Mouse (Mus musculus) heart, adult 8-10 months (tissue): ENCODE measurements around the gene Tcf7l1. TPM values are rescaled to one million over a fixed set of nuclear protein-coding genes. Genes with fewer than 3 reads are reported as not detected.
"Not testable (repeated sequence)": the region's sequence is repeated elsewhere in the genome, so short reads cannot be mapped to it uniquely, and the experiment has no call there.

Experiments
- DNase-seq: peaks from one replicate; pipeline ENCODE4 v3.0.0; 2022; ENCODE audit warnings: low spot score
- total RNA-seq, 4 experiments: library from RNA; stranded (reverse); gene quantifications; 2 replicates each; pipeline ENCODE4 v1.2.4; 2022

Gene Tcf7l1
- total RNA-seq: 1 to 10 TPM; 6.8 to 9.2 (median 7.9) TPM

DNA sequence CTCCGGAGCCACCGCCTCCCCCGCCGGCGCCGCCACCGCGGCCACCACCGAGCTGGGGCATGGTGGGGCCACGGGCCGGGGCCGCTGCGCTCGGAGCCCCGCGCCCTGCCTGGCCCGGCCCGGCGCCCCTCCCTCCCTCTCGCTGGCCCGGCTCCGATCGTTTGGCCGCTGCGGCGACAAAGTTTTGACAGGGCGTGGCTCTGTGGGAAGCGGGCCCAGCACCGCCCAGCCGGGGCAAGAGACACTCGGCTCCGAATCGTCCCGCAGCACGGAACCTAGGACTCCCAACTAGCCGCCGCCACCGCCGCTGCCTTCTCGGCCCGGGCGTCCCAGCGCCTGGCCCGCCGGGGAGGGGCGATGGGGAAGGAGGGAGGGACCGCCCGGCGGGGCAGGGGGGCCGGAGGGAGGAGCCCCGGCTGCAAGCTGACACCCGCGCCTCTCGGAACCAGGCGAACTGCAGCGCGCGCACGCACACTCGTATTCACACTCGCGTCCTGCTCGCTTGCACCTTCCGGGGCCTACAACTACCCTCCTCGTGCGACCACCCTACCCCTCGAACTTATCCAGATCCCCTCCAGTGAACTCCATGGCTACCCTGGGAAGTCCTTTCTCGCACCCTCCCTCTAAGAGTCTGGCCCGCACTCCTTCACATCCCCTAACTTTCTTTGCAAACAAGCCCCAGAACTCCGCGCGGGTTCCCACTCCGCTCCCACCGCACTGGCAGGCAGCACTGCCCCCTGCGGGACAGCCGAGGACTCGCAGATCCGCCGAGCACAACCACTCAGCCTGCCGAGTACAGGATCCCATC lies at the start of gene Tcf7l1:
TSS of gene Tcf7l1 (minus strand) at position 363 of the 808 bp plus-strand sequence.
- DNase-seq: peak; percentile 93

DNA sequence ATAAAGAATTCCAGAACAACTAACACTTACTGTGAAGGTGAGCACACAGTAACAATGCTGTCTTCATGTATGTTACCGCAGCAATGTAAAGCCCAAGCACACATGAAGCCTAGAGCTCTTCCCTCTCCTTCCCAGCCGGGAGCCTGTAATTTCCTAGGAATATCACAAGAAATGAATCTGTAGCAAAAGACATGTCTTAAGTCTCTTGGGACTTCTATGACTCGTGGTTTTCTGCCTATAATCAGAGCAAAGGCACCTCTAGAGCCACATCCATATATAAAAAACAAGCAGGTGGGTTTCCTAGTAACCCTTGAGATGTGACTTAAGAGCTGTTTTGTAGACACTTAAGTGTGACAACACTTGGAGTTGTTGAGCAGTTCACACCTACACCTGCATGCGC lies 48.7 kb upstream of the Tcf7l1 start:
- DNase-seq: no peak

DNA sequence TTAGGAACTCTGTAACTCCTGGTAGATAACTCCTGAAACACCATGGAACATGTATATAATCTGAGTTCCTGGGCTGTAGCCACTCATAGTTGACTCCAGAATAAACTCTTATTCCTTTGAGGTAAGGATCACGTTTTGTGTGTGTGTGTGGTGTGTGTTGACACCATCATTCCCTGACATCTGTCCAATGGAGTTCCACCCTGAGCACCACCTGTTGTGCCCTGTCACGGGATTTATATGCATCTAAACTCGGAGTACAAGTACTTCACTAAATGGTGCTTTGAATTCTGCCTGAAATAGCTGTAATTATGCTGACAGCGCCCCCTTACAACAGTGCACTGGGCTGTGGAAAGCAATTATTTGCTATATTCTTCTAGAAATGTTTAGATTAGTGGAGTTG lies 45.5 kb upstream of the Tcf7l1 start:
- no peak for DNase-seq

DNA sequence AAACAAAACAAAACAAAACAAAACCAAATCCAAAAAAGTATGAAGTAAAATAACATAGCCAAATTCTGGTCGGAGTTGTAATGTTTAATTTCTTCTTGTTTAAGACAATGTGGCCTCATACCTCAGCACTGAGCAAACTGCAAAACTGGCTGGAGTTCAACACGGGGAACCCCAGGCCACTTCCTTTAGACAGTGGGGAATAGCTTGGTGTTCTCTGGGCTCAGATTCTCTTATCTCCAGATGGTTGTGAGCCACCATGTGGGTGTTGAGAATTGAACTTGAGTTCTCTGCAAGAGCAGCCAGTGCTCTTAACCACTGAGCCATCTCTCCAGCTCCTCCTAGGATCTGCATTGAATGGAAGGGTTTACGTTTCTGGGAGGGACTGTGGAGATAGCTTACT lies 42.8 kb upstream of the Tcf7l1 start:
- DNase-seq: no peak

DNA sequence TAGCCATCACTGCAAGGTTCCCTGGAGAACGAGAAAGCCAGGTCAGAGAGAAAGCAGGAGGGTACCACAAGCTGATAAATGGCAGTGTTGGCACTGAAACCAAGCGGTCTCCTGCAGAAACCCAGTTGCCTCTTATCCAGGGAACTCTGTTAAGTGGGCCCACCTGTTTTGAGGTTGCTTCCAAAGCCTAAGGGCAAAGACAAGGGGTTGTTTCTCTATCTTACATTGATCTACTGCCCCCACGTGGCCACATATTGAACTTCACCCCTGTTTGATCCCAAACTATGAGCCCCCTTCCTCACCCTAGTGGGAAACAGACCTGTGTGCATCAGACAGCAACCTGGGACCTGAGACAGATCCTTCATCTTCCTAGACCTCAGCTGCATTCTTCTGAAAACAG lies 42.2 kb upstream of the Tcf7l1 start:
- DNase-seq: peak; percentile 53

DNA sequence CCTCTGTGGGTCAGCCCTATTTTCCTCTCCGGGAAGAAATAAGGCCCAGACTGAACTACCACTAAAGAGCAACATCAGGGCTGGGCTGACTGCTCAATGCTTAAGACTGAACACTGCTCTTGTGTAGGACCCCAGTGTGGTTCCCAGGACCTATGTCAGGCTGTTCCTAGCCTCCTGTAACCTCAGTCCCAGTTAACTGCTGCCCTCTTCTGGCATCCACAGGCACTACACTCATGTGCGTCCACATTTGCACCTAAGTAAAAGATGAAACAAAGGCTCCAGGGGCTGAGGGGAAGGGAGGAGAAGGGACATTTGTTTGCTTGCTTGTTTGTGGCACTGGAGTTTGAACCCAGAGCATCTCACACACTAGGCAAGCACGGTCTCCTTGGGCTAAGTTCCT lies 39.8 kb upstream of the Tcf7l1 start:
- DNase-seq: no peak

DNA sequence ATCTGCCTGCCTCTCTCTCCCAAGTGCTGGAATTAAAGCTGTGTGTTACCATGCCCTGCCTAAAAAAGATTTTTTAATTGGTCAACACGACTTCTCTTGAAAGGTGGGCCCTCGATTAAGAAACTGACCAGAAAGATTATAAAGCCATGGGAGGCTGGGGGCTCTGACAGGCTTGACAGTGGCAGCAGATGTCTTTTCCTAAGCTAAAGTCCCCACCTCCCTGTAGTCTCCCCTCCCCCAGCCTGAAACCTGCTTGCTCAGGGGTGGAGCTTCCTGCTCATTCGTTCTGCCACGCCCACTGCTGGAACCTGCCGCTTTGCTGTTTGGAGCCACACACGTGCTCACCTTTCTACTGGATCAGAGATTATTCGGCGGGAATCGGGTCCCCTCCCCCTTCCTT lies 39.0 kb upstream of the Tcf7l1 start:
- DNase-seq: not testable (repeated sequence)

DNA sequence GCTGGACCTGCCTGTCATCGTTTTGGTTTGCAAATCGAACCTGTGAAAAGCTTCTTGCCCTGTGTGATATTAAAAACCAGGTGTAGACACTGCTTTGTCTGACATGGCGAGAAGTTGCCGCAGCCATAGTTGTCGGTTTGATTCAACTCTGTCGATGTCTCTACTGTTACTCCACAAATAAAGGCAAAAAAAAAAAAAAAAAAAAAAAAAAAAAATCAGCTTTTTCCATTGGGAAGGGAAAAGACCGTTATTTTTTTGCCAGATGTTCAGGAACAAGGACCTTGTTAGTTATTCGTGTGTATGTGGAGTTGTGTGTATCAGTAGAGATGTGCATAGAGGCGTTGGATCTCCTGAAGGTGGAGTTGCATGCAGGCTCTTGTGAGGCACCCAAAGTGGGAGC lies 36.7 kb upstream of the Tcf7l1 start:
- no peak for DNase-seq

DNA sequence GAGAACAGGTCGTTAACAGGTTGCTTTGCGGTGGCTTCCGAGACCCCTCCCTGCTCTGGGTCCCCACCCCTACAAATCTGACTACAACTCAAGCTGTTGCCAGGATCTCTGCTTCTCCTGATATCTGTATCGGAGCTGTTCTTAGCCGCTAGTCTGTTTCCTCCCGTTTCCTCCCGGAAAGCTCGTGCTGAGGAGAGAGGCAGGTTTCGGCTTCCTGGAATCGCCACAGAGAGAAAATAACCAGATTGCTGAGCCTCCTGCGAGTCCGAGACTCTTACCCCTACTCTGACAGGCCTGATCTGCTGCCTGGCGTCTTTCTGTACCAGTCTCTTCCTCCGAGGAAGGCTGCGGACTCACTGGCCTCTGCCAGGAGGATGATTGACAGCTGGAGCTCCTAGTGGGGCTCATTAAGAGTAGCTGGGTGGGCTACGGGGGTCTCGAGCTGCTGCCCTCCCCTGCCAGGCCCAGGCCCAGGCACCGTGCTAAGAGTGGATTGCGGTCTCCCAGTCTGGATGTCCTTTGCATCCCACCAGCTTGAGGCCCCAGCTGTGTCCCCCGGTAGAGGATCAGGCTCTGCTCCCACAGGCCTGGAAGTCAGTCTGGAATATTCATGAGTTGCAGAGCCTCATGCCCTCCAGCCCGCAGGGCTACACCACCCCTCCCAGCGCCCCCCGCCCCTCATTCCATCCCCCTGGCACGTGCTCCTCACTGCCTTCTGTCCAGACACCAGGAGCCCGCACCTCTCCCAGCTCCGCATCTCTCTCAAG lies 36.1 kb upstream of the Tcf7l1 start:
- peak; percentile 21 for DNase-seq

DNA sequence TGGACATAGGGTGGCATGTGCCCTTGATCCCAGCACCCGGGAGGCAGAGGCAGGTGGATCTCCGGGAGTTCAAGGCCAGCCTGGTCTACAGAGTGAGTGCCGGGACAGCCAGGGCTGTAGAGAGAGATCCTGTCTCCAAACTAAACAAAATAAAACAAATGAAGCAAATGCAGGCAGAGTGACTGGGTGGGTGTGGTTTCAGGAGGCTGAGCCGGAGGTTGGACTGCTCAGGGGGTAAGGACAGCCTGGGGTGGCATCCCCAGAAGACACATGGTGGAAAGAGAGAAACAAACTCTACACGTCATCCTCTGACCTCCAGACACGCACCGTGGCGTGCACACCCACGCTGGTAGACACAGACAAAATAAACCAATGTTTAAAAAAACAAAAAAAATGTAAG lies 24.4 kb upstream of the Tcf7l1 start:
- DNase-seq: no peak

DNA sequence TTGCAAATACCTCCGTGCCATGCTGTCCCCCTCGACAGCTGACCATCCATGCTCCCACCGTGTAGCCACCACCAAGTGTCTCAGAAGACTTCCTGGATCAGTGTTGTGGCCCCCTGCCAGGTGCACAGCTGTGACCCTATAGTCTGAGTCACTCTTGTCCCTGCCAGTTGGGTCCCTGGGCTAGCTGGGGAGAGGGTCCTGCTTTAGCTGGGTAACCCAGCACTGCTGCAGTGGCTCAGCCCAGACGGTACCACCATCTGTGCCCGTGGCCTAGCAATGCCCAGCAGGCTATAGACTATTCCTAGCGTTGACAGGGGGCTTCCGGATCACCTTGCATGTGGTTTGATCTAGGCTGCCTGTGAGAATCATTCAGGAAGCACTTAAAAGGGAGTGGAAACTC lies 21.2 kb upstream of the Tcf7l1 start:
- no peak for DNase-seq

DNA sequence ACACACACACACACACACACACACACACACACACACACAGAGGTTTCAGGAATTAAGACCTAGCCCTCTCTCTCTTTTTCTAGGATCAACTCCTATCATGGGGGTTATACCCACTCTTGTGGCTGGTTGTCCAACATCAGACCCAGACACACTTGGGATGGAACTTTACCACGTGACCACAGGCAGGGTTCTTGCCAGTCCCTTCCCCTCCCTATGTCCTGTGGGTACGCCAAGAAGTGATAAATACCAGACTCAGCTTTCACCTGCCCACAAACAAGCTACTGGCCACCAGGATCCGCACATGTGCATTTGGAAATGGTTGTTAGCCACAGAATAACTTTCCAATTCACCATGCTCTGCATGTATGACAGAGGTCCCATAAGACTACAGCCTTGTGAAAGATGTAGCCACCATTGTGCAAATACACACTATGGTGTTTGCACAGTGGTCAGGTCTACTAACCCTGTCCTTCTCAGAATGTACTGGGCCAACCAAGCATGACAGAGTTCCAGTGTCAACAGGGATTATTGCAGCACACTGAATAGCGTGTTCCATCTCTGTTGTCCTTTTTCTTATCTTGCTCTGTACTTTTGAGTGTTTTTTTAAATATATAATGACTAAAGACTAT lies 20.6 kb upstream of the Tcf7l1 start:
- DNase-seq: no peak

DNA sequence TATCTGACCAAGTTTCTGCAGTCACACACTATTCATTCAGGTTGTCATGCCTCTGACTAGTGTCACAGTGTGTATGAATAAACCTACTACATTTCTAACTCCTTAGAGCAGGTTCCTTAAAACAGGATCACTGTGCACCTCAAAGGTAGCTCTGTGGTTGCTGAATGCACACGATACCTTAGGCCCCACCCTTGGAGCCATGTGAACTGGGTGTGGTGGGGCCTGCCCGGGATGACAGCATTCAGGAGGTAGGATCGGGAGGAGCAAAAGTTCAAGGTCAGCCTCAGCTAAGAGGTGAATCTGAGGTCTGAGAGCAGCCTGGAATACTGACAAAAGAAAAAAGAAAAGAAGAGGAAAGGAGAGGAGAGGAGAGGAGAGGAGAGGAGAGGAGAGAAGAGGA lies 19.3 kb upstream of the Tcf7l1 start:
- no peak for DNase-seq

DNA sequence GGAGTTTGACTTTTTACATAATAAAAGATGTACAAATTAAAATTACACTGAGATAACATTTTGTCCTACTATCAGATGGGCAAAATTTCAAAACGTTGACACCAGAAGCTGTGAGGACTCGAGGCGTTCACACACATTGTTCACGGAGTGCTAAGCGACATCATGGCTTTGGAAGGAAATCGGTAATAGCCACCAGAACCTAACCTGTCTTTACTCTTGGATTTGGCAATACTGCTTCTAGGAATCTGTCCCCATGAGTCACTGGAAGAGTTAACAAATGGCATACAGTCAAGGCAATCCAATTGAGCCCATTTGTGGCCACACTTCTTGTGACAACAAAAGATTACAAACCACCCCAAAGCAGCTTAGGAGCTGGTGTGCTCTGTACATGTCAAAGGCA lies 14.6 kb upstream of the Tcf7l1 start:
- no peak for DNase-seq

DNA sequence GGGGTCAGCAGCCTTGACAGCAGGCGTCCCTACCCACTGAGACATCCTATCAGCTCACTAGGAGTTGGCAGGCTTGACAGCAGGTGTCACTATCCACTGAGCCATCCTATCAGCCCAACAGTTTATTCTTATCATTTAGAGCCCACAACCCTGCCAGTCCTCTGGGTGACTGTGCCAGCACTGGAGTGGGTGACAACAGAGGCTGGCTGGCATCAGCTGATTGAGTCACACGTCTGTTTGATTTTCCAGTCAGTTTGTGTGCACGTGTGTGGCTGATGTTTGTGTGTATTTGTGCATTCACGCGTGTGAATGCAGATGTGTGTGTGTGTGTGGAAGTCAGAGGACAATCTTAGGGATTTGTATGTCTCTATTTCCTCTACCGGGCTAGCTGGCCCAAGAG lies 13.1 kb upstream of the Tcf7l1 start:
- DNase-seq: no peak

DNA sequence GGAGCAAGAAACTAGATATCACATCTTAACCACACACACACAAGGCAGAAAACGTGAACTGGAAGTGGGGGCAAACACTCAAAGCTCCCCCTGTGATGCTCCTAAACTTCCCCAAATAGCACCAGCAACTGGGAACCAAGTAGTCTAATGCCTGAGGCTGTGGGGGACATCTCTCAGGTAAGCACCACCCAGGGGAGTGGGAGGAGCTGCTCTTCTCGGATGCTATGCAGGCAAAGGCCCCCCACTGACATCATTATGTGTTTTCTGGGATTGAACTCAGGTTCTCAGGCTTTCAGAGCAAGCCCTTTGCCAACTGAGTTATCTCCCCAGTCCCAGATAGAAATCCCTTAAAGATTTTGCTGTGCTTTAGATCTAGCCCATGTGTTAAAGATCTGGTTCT lies 11.6 kb upstream of the Tcf7l1 start:
- DNase-seq: no peak

DNA sequence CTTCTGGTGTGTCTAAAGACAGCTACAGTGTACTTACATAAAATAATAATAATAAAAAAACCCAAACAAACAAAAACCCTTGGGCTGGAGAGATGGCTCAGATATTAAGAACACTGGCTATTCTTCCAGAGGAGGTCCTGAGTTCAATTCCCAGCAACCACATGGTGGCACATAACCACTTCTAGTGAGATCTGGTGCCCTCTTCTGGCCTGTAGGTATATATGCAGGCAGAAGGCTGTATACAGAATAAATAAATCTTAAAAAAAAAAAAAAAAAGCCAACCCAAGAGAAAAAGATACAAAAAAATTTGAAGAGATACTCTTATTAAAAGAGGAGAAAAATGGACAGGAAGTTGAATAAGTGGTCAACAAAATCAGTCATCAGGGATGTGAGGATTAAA lies 8.7 kb upstream of the Tcf7l1 start:
- DNase-seq: no peak

DNA sequence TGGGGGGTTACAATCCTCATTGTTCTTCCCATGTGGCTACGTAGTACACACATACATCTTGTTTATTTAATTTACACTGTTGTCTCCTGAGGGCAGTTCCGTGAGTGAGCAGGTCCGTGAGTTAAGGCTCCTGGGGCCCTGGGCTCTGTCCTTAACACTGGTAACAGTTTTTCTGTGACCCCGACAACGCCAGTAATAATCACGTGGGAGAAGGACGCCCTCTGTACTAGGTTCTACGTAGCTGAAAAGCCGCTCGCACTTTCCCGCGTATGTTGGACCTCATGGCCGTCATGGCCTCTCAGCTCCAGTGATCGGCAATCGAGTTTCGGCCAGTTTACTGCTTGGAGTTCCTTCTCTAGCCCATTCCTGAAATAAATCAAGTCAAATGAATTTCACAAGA lies 6.4 kb upstream of the Tcf7l1 start:
- no peak for DNase-seq

DNA sequence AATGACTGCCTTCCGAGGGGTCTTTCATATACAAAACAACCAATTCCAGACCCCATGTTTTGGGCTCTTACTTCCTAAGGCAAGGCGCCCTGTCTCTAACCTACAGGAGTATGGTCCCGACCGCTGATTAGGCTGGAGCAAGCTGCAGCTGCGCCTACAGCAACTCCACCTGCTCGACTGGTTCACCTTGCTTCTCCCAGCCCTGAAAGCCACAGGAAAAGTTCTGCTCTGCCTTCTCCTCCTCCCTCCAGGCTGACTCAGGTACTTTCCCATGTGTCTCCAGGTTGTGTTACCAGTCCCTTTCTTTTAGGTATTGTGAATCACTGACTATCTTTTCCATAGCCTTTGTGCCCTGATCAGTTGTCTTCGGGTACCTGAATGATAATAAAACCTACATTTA lies 5.8 kb upstream of the Tcf7l1 start:
- DNase-seq: no peak

DNA sequence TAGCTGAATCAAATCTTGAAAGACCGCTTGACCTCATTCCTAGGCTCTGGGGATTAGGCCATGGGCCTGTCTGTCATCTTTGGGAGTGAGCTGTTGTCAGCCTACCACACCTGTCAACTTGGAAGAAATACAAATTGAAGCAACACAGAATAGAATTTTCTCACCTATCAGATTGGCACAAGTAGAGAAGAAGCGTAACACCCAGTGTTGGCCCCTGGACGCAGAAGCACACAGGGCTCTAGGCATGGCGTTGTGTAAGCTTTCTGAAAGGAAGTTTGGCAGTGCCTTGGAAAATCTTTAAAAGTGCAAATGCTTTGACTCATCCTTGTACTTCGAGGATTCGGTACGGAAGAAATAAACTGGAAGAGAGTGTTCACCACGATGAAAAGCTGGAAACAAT lies 3.6 kb upstream of the Tcf7l1 start:
- no peak for DNase-seq

DNA sequence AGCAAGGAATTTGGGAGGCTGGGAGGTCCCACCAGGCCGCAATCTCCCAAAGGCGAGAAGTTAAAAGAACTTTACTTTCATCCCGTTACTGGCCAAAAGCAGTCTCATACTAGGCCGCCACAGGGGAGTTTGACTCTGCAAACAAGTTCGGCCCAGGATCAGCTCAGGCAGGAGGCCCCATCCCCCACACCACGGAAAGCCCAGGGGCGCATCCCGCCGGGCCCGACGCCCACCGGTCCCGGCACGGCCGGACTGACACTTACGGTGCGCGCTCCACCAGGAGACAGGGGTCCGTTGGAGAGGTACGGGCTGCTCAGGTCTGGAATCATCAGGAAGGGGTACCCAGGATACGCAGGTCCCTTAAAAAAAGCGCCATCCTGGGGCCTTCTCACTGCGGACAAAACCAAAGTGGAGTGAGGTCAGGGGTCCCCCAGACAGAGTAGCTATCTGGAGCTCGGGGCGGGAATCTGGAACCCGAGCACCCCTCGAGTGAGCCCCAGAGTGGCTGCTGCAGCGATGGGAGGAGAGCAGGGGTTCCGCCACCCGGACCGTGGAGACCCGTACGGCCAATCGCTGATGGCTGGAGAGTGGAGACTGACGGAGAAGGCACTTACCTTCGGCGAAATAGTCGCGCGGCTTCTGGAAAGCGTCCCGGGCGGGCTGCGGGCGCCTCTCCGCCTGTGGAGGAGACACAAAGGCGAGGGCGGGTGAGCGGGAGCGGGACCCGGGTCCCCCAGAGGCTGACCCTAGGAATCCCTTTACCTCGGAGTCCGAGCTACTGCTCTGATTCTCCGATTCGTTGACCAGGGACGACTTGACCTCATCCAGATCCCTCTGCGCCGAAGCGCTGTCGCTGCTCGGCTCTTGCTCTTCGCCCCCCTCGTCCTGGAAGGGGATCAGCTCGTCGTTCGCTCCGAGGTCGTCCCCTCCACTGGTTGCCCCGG lies 834 bp downstream of the Tcf7l1 start:
- peak; percentile 45 for DNase-seq
